Mouse (Mus musculus) CH12.LX (cell line): ENCODE data around the gene Card10.

Experiments
- CHD2 ChIP-seq: IDR thresholded peaks from 2 replicates; pipeline ENCODE4 v1.6.1; 2011; ENCODE audit warnings: low read length, improper control_type of control experiment
- CTCF ChIP-seq, 2 experiments: IDR thresholded peaks in 1 of 2; conservative IDR thresholded peaks in 1 of 2; 2 replicates each; pipeline ENCODE4 v1.5.1; 2011 to 2012; ENCODE audit warnings: low read depth in 2 of 2, low read length in 2 of 2, improper control_type of control experiment in 1 of 2, inconsistent platforms in 1 of 2, mild to moderate bottlenecking in 1 of 2, moderate library complexity in 1 of 2
- E2F4 ChIP-seq: IDR thresholded peaks from 2 replicates; pipeline ENCODE4 v1.6.1; 2011; ENCODE audit warnings: low read depth, low read length, improper control_type of control experiment; ENCODE audit not compliant: insufficient replicate concordance
- JUND ChIP-seq: conservative IDR thresholded peaks from 2 replicates; pipeline ENCODE4 v1.6.1; 2011; ENCODE audit warnings: low read depth, low read length, improper control_type of control experiment
- MAX ChIP-seq: IDR thresholded peaks from 2 replicates; pipeline ENCODE4 v1.6.1; 2011; ENCODE audit warnings: low read length, improper control_type of control experiment
- MAZ ChIP-seq: IDR thresholded peaks from 2 replicates; pipeline ENCODE4 v1.6.1; 2012; ENCODE audit warnings: low read depth, mild to moderate bottlenecking, inconsistent platforms, low read length, improper control_type of control experiment, moderate library complexity
- POLR2A ChIP-seq: IDR thresholded peaks from 2 replicates; pipeline ENCODE4 v1.6.1; 2011; ENCODE audit warnings: low read depth, mild to moderate bottlenecking, improper control_type of control experiment, low read length
- ZC3H11A ChIP-seq: IDR thresholded peaks from 2 replicates; pipeline ENCODE4 v1.6.1; 2012; ENCODE audit warnings: low read depth, mild to moderate bottlenecking, inconsistent platforms, low read length, improper control_type of control experiment
- ZKSCAN1 ChIP-seq: IDR thresholded peaks from 2 replicates; pipeline ENCODE4 v1.6.1; 2012; ENCODE audit warnings: low read depth, inconsistent platforms, low read length, improper control_type of control experiment, borderline replicate concordance

GRCm38 (mm10) chr15:78850944-78851343 lies 48.1 kb upstream of the Card10 start:
- TF ChIP-seq CTCF (conservative IDR thresholded peaks at IDR 0.05 in 1 of 2, IDR thresholded peaks at IDR 0.05 in 1 of 2; ENCODE audit: low read depth in 2 of 2, low read length in 2 of 2) (no peak), MAX (no peak), POLR2A (no peak), JUND (no peak), CHD2 (no peak), E2F4 (no peak), ZKSCAN1 (no peak), ZC3H11A (no peak), MAZ (no peak)
